Mouse (Mus musculus) frontal cortex, adult 2 months (tissue): Measurements from ENCODE around the gene Axdnd1. TPM values are rescaled to one million over a fixed set of nuclear protein-coding genes. Genes with fewer than 3 reads are reported as not detected.
"Not testable (repeated sequence)": the region's sequence is repeated elsewhere in the genome, so short reads cannot be mapped to it uniquely, and the experiment has no call there.

Source experiments
- DNase-seq, 2 experiments: peaks; one replicate each; pipeline ENCODE4 v3.0.0; 2022; ENCODE audit warnings: low spot score in 1 of 2; ENCODE audit errors: extremely low spot score in 1 of 2
- polyA plus RNA-seq: library from polyadenylated mRNA; depleted of rRNA; stranded (reverse); fragments of >200 nt; gene quantifications from 2 replicates; pipeline ENCODE4 v1.2.3, GENCODE M21; 2012; rRNA removed

The Axdnd1 gene
- polyA plus RNA-seq, 1 experiment = 0.84 TPM

GRCm38 (mm10) chr1:156345633-156346032, 75.3 kb downstream of the Axdnd1 start:
- DNase-seq = no peak

DNA sequence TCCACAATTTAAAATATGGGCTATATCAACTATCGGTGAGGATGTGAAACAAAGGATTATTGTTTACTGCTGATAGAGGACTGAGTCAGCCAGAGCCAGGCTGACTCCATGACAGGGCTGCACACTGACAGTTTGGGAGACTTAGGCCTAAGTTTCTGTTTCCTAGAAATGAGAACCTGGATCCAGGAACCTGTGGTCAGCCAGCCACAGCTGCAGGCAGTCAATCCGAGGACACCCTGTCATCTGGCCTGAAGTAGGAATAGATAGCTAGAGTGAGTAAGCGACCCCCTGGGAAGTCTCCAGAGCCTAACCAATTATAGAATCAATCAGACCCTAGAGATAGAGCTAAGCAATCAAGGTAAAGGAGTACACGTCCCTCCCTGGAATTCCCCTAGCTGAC, 76.5 kb downstream of the Axdnd1 start:
- DNase-seq = no peak

DNA sequence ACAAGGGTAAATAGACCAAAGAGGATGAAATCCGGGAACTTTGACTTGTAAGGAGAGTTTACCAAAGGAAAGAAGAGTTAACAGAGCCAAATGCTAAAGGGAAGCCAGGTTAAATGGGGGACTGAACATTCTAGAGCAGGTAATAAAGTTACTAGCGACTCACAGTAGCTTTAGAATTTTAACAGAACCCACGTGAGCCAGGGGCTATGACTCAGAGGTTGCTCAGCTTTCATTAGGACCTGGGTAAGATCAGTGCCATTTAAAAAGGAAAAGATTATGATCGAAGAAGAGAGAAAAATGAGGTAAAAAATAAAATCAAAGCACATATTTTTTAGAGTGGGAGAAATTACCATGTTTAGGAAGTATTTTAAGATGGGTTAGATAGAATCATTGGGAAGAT, 80.1 kb downstream of the Axdnd1 start:
- DNase-seq = no peak

DNA sequence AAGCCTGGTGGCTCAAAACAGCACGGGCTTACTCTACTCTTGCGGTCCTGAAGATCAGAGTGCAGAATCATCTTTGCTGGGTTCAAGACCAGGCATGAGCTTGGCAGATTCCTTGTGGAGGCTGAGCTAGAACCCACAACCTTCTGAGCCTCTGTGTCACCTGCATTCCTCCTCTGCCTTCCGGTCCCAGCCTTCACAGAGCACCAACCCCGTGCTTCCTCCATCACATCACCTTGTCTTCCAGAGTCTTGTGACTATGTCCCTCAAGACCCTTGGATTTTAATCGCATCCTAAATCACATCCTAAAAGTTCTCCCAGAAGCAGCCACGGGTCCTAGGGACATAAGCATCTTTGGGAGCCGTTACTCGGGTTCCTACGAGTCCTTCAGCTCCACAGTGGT, 97.8 kb downstream of the Axdnd1 start:
- DNase-seq = no peak

DNA sequence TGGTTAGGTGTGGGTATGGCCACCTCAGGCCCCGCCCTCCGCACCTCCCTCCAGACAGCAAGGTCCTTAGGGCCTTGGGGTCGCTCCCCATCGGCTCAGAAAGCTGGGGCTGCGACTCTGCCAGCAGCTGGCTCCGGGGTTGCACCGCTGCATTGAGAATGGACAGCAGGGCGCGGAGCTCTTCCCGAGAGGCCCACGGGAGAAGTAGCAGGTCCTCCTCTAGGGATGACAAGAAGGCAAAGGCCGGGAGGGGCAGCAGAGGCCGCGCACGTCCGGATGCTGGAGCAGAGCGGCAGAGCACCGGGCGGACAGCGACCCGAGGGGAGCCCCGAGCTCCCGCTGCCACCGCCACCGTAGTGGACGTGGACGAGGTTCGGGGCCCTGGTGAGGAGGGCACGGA, 110.3 kb downstream of the Axdnd1 start, which contains the start of gene Nphs2:
Gene Nphs2 (plus strand): TSS at position 98 of the 400 bp plus-strand sequence.
- no peak for DNase-seq

DNA sequence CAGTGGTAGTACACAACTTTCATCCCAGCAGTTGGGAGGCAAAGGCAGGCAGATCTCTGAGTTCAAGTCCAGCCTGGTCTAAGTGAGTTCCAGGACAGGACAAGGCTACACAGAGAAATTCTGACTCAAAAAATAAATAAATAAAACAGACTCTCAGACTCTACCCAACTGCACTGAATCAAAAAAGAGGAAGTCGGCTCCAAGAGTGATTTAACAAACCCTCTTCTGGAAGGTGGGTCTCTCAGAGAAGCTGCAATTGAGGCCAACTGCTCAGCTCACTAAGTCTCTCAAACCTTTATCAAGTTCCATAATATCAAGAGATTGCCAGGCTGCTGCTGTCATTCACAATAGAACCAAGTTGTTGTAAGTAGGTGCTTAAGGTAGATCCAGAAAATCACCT, 112.4 kb downstream of the Axdnd1 start:
- no peak for DNase-seq

DNA sequence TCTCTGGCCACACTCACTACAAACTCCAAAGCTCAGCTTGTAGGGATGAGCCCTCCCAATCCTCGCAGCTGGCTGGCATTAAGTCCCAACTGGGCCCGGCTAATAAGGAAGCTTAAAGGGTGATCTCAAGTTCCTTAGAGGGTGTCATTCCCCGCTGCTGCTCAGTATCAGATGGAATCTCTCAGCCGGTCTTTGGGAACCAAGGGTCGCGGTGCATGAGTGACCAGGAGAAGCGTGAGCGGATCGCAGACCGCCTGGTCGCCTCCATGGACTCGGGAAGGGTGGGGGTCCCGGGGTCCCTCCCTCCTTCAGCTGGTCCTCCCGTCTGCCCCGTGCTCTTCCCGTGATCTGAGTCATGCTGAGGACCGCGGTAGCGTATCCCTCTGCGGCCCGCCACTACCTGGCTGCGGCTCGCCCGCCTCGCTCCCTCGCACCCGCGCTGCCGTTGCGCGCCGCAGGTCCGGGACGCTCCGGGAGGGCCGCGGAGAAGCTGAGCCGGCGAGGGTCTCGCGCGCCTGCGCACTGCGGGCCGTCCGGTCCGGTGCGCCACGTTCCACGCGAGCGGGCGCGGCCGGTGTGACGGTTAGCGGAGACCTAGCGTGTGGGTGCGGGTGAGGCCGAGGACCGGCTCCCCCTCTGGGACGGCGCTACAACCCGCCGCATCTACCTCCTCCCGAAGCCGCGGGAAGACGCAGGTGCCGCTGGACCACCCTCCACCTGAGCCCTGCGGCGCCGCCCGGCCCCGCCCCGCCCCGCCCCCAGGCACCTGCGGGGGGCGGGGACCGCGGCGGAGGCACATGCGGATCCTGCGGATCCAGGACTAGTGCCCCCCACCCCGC, 117.8 kb downstream of the Axdnd1 start, which contains the start of gene Tdrd5:
Gene Tdrd5 (minus strand): TSS at position 754 of the 839 bp plus-strand sequence.
- peak in 1 of 2 experiments; percentile 54 for DNase-seq

- no peak for DNase-seq
Measured at GRCm38 (mm10) chr1:156290016-156290415, 130.9 kb downstream of the Axdnd1 start.

DNA sequence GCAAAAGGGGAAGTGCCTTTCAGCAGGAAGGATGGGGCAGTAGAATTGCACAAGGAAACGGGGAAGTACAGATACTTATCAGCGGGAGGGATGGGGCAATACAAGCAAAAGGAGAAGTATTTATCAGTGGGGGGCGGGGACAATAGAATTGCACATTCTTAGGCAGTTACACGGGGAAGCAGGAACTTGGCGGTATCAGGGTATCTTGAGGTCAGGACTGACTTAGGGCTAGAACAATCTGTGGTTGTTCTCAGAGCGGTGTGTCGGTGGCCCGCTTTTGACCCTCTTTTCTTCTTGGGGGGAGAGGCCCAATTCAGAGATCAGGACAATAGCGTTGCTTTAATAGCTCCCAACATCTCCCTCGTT, 131.8 kb downstream of the Axdnd1 start:
- not testable (repeated sequence) for DNase-seq

GRCm38 (mm10) chr1:156288556-156289221, 132.3 kb downstream of the Axdnd1 start:
- no peak for DNase-seq

GRCm38 (mm10) chr1:156285541-156285896, 135.4 kb downstream of the Axdnd1 start:
- no peak for DNase-seq

- peak; percentile 11 to 53 for DNase-seq
Measured at GRCm38 (mm10) chr1:156284851-156285540, 136.0 kb downstream of the Axdnd1 start.

DNA sequence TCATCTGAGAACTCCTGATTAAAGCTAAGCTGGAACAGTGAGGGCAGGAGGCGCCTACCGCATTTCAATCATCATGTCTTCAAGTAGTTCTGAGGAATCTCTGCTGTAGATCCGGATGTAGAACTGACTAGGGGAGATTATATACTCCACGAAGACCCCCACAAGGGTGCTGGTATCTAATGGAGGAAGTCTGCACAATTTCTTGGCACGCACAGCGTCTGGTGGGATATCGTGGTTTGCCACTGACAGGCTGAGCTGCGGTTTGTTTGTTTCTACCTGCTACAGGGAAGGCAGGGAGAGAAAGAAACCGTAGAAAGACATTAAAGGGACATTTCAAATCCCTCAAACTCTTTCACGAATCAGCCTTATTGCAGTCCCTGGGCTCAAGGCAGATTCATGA, 136.8 kb downstream of the Axdnd1 start:
- DNase-seq = no peak

DNA sequence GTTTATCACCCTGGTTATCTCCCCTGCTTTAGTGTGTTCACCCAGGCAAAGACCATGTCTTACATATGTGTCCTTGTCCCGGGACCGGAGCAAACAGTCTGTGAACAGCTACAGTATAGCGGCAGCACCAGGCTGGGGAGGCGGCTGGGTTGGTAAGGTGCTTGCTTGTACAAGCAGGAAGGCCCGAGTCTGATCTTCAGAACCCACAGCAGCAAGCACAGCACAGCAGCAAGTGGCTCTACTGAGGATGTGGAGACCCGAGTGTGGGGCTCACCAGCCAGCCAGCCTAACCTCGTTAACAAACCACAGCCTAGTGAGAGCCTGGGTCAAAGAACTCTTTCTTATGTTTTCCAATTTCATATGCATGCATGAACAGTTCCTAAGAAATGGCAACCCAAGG, 140.8 kb downstream of the Axdnd1 start:
- DNase-seq = no peak

DNA sequence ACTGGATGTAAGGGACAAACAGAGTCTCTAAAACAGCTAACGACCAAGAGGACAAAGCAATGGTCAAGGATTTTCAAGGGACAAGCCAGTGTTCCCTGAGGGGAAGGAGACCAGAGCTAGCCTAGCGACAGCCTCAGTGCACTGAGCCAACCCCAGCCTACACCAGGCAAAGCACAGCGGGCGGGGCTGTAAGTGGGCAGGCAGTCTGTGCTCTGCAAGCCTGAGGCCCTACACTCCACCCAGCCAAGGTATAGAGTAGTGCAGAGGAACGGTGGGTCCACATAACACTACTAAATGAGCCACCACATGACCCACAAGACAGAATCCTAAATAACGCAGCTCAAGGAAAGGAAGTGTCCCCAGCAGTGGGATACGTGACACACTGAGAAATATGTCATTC, 147.3 kb downstream of the Axdnd1 start:
- no peak for DNase-seq

Other genes with a start within 250 kb of the Axdnd1 start
- gene Fam163a, start 216.1 kb downstream of the Axdnd1 start, polyA plus RNA-seq = 9.6 and 11.8 TPM in 2 replicates
- gene Tdrd5, start 117.5 kb downstream of the Axdnd1 start, polyA plus RNA-seq = 0.98 and 1.1 TPM in 2 replicates
- gene Nphs2, start 110.4 kb downstream of the Axdnd1 start, polyA plus RNA-seq = 0.21 and 0.26 TPM in 2 replicates
- 47.2 and 49.4 TPM in 2 replicates for gene Gm2000, start 55.1 kb downstream of the Axdnd1 start, polyA plus RNA-seq
- 20.3 and 23.5 TPM in 2 replicates for gene Soat1, start 53.2 kb upstream of the Axdnd1 start, polyA plus RNA-seq
- 5.1 and 8.1 TPM in 2 replicates for gene Gm10031, start 102.9 kb upstream of the Axdnd1 start, polyA plus RNA-seq
- 33.4 and 34.1 TPM in 2 replicates for gene Abl2, start 137.6 kb upstream of the Axdnd1 start, polyA plus RNA-seq